Mouse (Mus musculus) activated CD4-positive, CD25-positive, alpha-beta regulatory T cell, adult 4 months (primary cell): ENCODE measurements around the gene Zfp740. TPM values are rescaled to one million over a fixed set of nuclear protein-coding genes. Genes with fewer than 3 reads are reported as not detected.
"Not testable (repeated sequence)": the region's sequence is repeated elsewhere in the genome, so short reads cannot be mapped to it uniquely, and the experiment has no call there.

ENCODE experiments used
- ATAC-seq: one replicate; pipeline ENCODE4 v1.8.0; 2017
- polyA plus RNA-seq, 2 experiments: library from polyadenylated mRNA; unstranded; fragments of 100-300 nt; shearing (Covaris generic); gene quantifications; one replicate each; pipeline ENCODE4 v1.2.1; 2017

The Zfp740 gene
- polyA plus RNA-seq, 2 experiments from 2014 or later: 21.5 to 23.1 TPM

DNA sequence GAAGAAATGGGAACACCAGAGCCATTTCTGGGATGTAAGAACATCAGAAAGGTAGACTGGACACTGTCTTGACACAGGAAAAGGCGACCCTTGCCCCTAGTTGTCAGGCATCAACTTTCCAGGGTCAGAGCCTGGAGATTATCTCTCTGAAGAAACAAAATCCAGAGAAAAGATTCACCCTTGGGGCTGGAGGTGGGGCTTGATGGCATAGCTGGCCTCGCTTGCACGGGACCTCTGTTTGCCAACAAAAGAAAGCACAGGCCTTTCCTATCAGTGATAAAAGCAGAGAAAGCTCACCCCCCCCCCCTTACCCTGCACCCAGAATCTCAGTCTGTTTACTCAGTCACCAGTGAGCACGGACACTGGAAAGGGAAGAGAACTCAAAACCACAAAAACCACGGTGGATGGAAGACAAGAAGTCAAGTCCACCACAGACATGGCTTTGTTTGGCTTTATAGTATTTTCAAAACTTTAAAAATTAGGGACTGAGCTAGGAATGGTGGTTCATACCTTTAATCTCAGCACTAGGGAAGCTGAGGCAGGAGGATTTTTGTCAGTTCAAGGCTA lies 10.1 kb upstream of the Zfp740 start:
- ATAC-seq: no peak

DNA sequence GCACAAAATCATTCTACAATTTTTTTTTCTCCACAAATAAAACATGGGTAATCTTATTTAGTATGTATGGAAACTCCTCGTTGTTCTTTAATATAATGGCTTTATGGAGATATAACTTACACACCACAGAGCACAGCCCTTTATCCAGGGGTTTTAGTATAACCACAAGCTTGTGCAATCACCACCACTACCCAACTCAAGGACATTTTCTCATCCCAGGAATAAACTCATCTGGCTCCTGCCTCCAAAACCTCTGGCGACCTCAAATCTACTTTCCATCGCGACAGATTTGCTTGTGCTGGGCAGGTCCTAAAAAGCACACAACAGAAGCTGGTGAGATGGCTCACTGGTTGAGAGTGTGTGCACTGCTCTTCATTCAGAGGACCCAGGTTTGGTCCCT lies 9.4 kb upstream of the Zfp740 start:
- no peak for ATAC-seq

DNA sequence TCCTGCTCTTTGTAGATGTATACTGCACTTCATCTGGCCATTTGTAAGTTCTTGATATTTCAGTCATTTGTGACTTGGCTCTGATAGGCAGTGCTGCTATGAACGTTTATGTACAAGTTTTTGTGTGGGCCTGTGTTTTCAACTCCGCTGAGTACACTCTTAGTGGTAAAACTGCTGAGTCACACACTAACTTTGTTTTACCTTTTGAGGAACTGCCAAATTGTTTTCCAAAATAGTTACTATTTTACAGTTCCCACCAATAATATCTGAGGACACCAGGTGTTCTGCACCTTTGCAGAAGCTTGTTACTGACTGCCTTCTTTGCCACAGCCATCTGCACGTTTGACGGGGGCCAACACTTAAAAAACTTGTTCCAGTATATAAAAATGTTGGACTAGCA lies 8.6 kb upstream of the Zfp740 start:
- no peak for ATAC-seq

DNA sequence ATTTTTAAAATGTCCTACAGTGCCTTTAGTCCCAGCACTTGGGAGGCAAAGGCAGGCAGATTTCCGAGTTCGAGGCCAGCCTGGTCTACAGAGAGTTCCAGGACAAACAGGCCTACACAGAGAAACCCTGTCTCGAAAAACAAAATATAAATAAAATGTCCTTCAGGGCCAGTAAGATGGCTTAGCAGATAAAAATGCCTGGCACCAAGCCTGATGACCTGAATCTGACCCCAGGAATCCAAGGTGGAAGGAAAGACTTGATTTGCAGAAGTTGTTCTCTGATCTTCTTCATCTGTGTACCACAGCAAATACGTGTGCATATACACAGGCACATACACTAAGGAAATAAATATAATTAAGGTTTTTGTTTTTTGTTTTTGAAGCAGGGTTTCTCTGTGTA lies 7.7 kb upstream of the Zfp740 start:
- no peak for ATAC-seq

DNA sequence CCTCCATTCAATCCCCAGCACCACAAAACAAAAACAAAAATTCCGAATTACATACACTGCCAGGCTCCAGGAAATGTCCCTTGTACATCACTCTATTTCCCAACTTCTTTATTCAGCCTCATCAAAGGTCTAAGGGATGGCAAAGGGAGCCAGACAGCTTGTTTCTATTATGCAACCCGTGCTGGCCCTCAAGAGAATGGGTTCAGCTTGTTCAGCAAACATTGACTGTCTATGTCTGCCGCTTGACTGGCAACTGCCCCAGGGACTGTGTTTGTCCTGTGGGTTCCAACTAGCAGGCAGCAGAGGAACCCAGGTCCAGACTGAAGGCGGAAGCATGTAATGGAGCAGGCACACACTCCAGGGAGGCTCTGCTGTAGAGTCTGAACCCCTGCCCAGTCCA lies 4.2 kb upstream of the Zfp740 start:
- ATAC-seq: no peak

DNA sequence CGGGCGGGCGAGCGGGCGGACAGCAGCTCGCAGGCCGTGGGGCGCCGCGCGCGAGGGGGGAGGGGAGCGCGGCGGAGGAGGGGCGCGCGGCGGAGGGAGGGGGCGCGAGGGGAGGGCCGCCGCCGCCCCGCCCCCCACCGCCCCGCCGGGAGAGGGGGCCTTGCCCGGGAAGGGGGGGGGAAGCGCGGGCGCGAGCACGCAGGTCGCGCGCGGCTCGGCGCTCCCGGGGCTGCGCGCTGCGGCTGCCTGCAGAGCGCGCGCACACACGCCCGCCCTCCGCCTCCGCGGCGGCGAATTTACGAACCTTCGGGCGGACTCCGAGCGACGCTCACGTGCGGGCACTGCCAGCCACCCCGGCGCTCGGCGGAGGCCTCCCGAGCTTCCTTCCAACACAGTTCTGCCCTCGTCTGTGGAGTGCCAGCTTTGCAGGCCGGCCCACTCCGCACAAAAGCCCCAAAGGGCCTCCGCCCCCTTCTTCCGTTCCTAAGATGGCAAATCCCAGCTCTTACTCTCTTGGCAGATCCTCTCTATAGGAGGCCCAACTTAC lies 859 bp downstream of the Zfp740 start:
- peak; percentile 27 for ATAC-seq

DNA sequence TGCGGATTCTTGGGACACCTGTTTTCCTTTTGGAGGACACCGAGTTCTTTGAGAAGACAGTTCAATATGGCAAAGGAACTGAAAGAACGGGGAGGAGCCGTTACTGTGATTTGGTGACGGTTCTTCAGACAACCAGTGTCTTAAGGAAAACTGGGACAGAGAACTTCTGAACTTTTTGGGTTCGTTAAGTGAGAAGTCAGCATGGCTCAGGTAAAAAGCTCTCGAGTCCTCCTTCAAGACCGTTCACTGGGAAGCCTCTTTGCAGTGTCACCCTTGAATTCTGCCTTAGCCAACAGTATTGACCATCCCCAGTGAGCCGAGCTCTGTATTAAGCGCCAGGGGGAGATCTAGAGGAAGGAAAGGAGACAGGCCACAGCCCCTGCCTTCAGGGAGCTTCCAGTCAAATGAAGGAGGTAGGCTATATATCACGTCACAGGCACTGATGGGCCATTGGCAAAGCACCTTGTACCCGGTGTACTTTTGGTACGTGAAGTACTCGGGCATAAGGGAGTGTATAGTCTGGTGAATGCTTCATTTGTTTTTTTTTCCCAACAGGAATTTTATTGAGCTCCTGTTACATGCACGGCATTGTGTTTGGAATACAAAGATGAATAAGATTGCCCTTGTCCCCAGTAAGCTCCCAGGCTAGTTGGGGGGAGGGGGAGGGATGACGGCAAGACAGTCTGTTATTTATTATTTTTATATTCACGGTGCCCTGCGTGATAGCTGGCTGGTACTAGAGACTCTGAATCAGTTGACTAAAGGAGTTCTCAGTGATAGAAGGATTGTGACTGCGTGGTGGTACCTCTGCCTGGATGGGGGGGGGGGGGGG lies 1.8 kb downstream of the Zfp740 start, which contains the start of gene Csad:
Csad (minus strand) TSS at position 51 of the 832 bp plus-strand sequence.
- no peak for ATAC-seq

GRCm38 (mm10) chr15:102205779-102206178 lies 2.7 kb downstream of the Zfp740 start:
- no peak for ATAC-seq

GRCm38 (mm10) chr15:102207351-102207750 lies 4.3 kb downstream of the Zfp740 start:
- no peak for ATAC-seq

DNA sequence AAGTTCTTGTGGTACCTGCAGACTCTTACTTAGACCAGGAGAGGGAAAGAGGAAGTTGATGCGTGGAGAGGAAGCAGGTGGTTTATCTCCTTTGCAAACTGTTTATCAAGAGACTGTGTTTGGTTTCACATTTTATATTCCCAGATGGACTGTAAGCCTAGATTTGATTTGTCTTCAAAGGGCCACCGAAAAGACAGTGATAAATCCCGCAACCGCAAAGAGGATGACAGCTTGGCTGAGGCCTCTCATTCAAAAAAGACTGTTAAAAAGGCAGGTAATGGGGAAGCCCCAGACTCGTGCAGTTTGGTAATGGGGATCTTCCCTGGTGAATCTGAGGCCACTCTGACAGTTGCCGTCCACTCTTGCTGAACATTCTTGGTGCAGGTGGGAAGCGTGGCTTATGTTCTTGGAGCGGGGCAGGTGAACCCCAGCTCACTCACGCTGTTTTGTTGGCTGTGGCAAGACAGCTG lies 5.1 kb downstream of the Zfp740 start:
- ATAC-seq: no peak

- no peak for ATAC-seq
Observed at GRCm38 (mm10) chr15:102209114-102209513, 6.1 kb downstream of the Zfp740 start.

DNA sequence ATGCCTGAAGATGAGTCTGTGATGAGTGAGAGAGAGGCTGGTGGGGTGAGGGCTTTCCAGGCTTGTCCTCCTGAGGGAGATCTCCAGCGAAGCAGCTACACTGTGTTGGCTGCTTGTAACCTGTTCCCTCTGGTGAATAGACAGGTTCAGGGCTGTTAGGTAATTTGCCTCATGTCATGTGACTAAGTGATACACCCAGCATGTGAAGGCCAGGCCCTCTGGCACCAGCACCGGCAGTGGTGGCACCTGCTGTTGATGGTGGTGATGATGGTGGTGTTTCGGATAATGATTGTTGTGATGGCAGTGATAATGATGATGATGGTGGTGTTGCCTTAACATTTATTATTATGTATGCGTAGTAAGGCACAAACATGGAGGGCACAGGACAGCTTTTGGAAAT lies 7.8 kb downstream of the Zfp740 start:
- ATAC-seq: no peak

DNA sequence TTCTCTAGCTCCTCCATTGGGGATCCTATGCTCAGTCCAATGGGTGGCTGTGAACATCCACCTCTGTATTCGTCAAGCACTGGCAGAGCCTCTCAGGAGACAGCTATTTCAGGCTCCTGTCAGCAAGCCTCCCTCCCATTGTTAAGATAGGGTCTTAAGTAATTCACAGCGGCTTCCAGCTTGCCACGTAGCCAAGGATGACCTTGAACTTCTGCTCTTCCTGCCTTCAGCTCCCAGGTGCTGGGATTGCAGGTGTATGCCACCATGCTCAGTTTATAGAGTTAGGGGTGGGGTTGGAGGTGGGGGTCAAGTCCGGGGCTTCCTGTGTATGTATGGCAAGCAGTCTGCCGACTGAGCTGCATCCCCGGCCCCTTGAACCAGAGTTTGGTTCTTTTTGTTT lies 8.8 kb downstream of the Zfp740 start:
- no peak for ATAC-seq

- ATAC-seq: no peak
Observed at GRCm38 (mm10) chr15:102214132-102214531, 11.1 kb downstream of the Zfp740 start.

DNA sequence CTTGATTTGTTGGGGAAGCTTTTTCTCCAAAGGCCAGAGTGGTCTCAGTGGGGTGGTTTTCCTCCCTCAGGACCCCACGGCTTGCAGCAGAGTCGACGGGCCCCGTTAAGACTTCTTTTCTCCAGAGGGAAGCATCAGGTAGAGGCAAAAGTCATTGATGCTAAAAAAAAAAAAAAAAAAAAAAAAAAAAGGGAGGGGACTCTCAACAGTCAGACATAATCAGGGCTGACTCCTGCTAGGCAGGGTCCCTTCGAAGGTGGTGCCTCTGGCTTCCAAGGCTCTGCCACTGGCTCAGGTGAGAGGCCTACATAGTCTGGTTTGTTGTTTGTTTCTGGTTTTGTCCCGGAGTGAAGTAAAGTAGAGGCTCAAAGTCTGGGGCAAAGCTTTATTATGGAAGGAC lies 12.6 kb downstream of the Zfp740 start:
- no peak for ATAC-seq

- no peak for ATAC-seq
Observed at GRCm38 (mm10) chr15:102216459-102217228, 13.6 kb downstream of the Zfp740 start.

GRCm38 (mm10) chr15:102217325-102217724 lies 14.3 kb downstream of the Zfp740 start:
- ATAC-seq: no peak

GRCm38 (mm10) chr15:102222386-102222785 lies 19.3 kb downstream of the Zfp740 start:
- no peak for ATAC-seq

GRCm38 (mm10) chr15:102224186-102224991 lies 21.3 kb downstream of the Zfp740 start:
- ATAC-seq: peak; percentile 33

GRCm38 (mm10) chr15:102224992-102225617 lies 22.1 kb downstream of the Zfp740 start:
- ATAC-seq: peak; percentile 96

- ATAC-seq: not testable (repeated sequence)
Observed at GRCm38 (mm10) chr15:102225619-102226018, 22.6 kb downstream of the Zfp740 start.
